Mouse (Mus musculus) urinary bladder, postnatal 10 days (tissue): Measurements from ENCODE around the gene Yeats4.

ENCODE experiments used
- DNase-seq: peaks from one replicate; pipeline ENCODE4 v3.0.0; 2022; ENCODE audit warnings: low spot score

Gene Yeats4

GRCm38 (mm10) chr10:117199701-117200100 is 24.6 kb downstream of the Yeats4 start:
- no peak for DNase-seq

- DNase-seq, result no peak
These were observed 27.6 kb downstream of the Yeats4 start for GRCm38 (mm10) chr10:117196696-117197095.

- DNase-seq, result no peak
These were observed 28.6 kb downstream of the Yeats4 start for GRCm38 (mm10) chr10:117195748-117196147.

GRCm38 (mm10) chr10:117195005-117195404 is 29.3 kb downstream of the Yeats4 start:
- no peak for DNase-seq

- no peak for DNase-seq
These were observed 30.9 kb downstream of the Yeats4 start for GRCm38 (mm10) chr10:117193364-117193763.

- no peak for DNase-seq
These were observed 38.8 kb downstream of the Yeats4 start for GRCm38 (mm10) chr10:117185399-117186089.

- no peak for DNase-seq
These were observed 43.2 kb downstream of the Yeats4 start for GRCm38 (mm10) chr10:117181098-117181497.

- DNase-seq, result no peak
These were observed 49.7 kb downstream of the Yeats4 start for GRCm38 (mm10) chr10:117174645-117175044.

GRCm38 (mm10) chr10:117173566-117174438 is 50.5 kb downstream of the Yeats4 start:
- no peak for DNase-seq

- no peak for DNase-seq
These were observed 51.2 kb downstream of the Yeats4 start for GRCm38 (mm10) chr10:117173111-117173510.

GRCm38 (mm10) chr10:117172069-117172468 is 52.2 kb downstream of the Yeats4 start:
- DNase-seq, result no peak

GRCm38 (mm10) chr10:117166785-117167425 is 57.4 kb downstream of the Yeats4 start:
- no peak for DNase-seq
